Mouse (Mus musculus) inflammation-experienced regulatory T-cells, adult 16 weeks (primary cell): Measurements from ENCODE around the gene Rchy1. TPM values are rescaled to one million over a fixed set of nuclear protein-coding genes. Genes with fewer than 3 reads are reported as not detected.

Experiments used
- polyA plus RNA-seq: library from polyadenylated mRNA; unstranded; fragments of 100-300 nt; shearing (Covaris generic); gene quantifications from one replicate; pipeline ENCODE4 v1.2.1, GENCODE M21; 2017

Gene Rchy1
- 119 TPM for polyA plus RNA-seq

DNA sequence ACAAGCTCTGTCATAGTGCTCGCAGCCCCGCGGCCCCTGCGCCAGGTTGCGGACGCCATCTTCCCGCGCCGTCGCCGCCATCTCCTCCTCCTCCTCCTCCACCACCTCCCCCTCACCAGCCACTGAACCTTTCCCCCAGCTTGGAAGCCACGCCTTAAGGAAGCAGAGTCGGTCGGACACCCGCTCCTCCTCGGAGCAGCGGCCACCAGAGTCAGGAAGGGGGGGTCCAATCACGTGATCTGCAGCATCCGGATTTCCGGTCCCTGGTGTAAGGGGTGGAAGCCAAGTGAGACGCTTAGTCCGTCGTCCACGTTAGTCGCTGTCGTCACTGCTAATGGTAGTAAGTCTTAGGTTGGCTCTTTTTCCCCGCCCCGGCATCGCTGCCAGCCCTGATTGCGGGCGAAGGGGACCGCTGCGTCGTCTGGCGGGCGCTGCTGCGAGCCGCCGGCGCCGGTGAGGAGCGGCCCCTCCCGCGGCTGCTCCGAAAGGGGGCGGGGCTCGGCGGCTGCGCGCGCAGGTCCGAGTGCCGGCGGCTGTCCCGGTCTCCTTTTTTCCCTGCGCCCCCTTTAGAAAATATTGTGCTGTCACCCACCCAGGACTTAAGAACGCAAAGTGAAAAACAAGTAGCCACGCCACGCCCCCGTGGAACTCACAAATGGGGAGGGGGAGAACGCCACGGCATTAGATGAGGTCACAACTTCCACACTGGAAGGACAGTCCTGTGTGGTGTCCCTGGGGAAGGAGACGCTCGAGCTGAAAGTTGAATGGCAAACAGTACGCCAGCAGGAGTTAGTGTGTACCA lies at the start of gene Rchy1:
Gene Rchy1, minus strand, starts transcription at position 430 of the 802 bp plus-strand sequence.

GRCm38 (mm10) chr5:91987236-91987635 lies 24.4 kb upstream of the Rchy1 start, which contains the start of gene Odaph:
Odaph (plus strand) TSS chr5:91987475.

Other genes with a start within 250 kb of the Rchy1 start
- not detected for gene Odaph, start 24.4 kb upstream of the Rchy1 start, polyA plus RNA-seq
- gene Cdkl2, start 80.8 kb upstream of the Rchy1 start, polyA plus RNA-seq: 3.8 TPM
- gene G3bp2, start 120.7 kb upstream of the Rchy1 start, polyA plus RNA-seq: 239 TPM
- gene Uso1, start 174.9 kb upstream of the Rchy1 start, polyA plus RNA-seq: 68.7 TPM